Mouse (Mus musculus): Measurements from ENCODE around the gene Dcaf4. TPM values are rescaled to one million over a fixed set of nuclear protein-coding genes. Genes with fewer than 3 reads are reported as not detected.

Gene Dcaf4
- total RNA-seq (2014; rRNA removed; ENCODE audit: low replicate concordance) = 33.4 and 47.3 TPM in 2 replicates
- polyA plus RNA-seq (2015; fragmentation: Nextera tagmentation; extraction: Ambion mirVana) = 19.2 and 19.7 TPM in 2 replicates

DNA sequence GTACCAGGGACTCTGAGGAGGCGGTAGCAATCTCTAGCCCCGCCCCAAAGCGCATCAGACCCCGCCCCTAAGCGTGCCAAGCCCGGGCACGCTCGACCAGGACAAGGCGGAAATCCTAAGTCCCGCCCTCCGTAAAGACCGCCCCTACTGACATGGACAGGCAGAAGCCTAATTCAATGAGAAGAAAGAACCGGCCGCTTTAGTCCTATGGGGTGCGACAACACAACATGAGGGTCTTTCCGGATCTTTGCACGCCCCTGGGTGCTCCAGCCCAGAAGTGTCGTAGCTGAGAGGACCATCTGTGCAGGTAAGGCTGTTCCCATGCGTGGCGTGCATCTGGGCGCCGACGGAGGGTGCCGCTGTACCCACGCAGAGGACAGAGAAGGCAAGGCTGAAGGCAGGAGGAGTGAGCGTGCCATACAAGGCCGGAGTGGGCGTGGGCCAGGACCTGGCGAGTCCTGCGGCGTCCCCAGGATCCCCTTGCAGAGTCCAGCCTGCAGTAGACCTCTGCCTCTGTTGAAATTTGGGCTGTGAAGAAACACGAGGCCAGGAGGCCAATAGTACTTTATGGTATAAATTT, at the start of gene Dcaf4:
TSS of gene Dcaf4 (plus strand) at position 156 of the 580 bp plus-strand sequence.
- peak within 1 kb of the TSS; percentile 70 for H3K4me3 ChIP-seq (ENCODE audit: low read depth, low read length)
- H3K27me3 ChIP-seq (ENCODE audit: control insufficient read depth, insufficient read depth, low read length) = no peaks in the 10 kb centered on the region
- peaks cover 6% of the 10 kb centered on the region; the same call in 1 of the 2 replicates for H3K4me1 ChIP-seq (ENCODE audit: control insufficient read depth, insufficient read depth)
- WGBS = 0% methylated on average over 32 of the region's 32 CpGs
- no peaks in the 10 kb centered on the region for H3K36me3 ChIP-seq (replicated peaks; ENCODE audit: control insufficient read depth, insufficient read depth, low read length)
- peak; percentile 97 for ATAC-seq (ENCODE audit: insufficient read depth, low read depth)
- H3K27ac ChIP-seq (ENCODE audit: low read depth) = peak within 1 kb of the TSS; percentile 68
- H3K9ac ChIP-seq (replicated peaks; ENCODE audit: low read depth, low read length) = peak within 1 kb of the TSS; percentile 43
- TF ChIP-seq CTCF (IDR thresholded peaks at IDR 0.05; ENCODE audit: low read depth) (peak; percentile 12; the same call in 1 of the 2 replicates), EP300 (IDR thresholded peaks at IDR 0.05; ENCODE audit: low read depth) (no peak)
- no peaks in the 10 kb centered on the region for H3K9me3 ChIP-seq (replicated peaks; ENCODE audit: control insufficient read depth, low read length)
- peak; percentile 94 for DNase-seq (ENCODE audit: low spot score)
- H3K4me2 ChIP-seq (ENCODE audit: low read depth, low read length) = peak within 1 kb of the TSS; percentile 69

DNA sequence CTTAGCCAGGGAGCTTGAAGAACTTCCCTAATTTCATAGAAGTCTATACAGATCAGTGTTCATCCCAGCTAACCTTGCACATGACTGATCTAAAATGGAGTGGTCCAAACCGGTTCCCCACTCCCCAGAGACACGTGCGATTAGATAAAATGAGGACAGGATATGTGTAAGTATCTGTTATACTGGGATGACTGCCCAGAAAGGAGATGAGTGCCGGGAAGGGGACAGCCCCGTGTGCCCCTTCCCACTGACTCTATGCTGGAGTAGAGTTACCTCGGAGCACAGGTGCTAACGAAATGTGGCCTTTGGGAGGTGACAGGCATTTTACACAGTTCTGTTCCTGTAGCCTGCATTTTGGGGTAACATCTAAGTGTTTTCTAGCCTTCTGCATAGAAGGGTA, 48.5 kb upstream of the Dcaf4 start:
- H3K4me1 ChIP-seq (ENCODE audit: control insufficient read depth, insufficient read depth) = peaks cover 23% of the 10 kb centered on the region
- no peak overlapping the region for H3K27ac ChIP-seq (ENCODE audit: low read depth)
- no peak overlapping the region for H3K9ac ChIP-seq (replicated peaks; ENCODE audit: low read depth, low read length)
- no peaks in the 10 kb centered on the region for H3K9me3 ChIP-seq (replicated peaks; ENCODE audit: control insufficient read depth, low read length)
- DNase-seq (ENCODE audit: low spot score) (no peak), ATAC-seq (ENCODE audit: insufficient read depth, low read depth) (no peak)
- 17% methylated on average over 7 of the region's 7 CpGs for WGBS
- H3K4me3 ChIP-seq (ENCODE audit: low read depth, low read length) = no peak overlapping the region
- TF ChIP-seq CTCF (IDR thresholded peaks at IDR 0.05; ENCODE audit: low read depth) (no peak), EP300 (IDR thresholded peaks at IDR 0.05; ENCODE audit: low read depth) (no peak)
- H3K36me3 ChIP-seq (replicated peaks; ENCODE audit: control insufficient read depth, insufficient read depth, low read length) = no peaks in the 10 kb centered on the region
- H3K4me2 ChIP-seq (ENCODE audit: low read depth, low read length) = no peak overlapping the region
- H3K27me3 ChIP-seq (ENCODE audit: control insufficient read depth, insufficient read depth, low read length) = no peaks in the 10 kb centered on the region

DNA sequence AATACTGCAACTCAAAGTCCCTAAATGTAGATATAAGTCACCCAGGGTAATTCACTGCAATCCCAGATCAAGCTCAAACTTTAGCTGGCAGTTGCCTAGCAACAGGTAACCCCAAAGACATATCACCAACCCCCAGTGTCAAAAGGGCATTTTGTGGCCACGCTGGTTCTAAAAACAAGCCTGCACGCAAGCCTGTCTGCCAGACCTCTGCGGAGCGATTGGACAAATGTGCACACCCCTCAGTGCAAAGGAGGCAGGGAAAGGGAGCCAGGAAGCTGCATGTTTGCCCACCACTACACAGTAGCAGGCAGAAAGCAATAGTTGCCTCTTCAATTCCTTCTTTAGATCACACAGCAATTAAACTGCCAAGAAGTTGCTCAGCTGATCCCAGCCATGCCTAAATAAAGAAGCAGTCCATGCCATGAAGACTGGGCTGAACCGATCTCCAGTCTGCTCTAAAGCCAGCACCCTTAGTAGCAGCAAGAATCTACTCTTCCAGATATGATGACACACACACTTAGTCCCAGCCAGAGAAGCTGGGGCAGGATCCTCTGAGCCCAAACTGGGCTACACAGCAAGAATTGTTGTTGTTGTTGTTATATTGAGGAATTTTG, 46.2 kb upstream of the Dcaf4 start:
- DNase-seq (ENCODE audit: low spot score) (no peak), ATAC-seq (ENCODE audit: insufficient read depth, low read depth) (no peak)
- Histone ChIP-seq H3K27ac (ENCODE audit: low read depth) (peak overlapping the region; percentile 46; the same call in 1 of the 2 replicates), H3K9ac (replicated peaks; ENCODE audit: low read depth, low read length) (no peak overlapping the region), H3K4me2 (ENCODE audit: low read depth, low read length) (peak overlapping the region; percentile 11; the same call in 1 of the 2 replicates), H3K4me3 (ENCODE audit: low read depth, low read length) (no peak overlapping the region), H3K27me3 (ENCODE audit: control insufficient read depth, insufficient read depth, low read length) (no peaks in the 10 kb centered on the region), H3K9me3 (replicated peaks; ENCODE audit: control insufficient read depth, low read length) (no peaks in the 10 kb centered on the region), H3K36me3 (replicated peaks; ENCODE audit: control insufficient read depth, insufficient read depth, low read length) (no peaks in the 10 kb centered on the region), H3K4me1 (ENCODE audit: control insufficient read depth, insufficient read depth) (peaks cover 19% of the 10 kb centered on the region)
- TF ChIP-seq EP300 (IDR thresholded peaks at IDR 0.05; ENCODE audit: low read depth) (no peak), CTCF (IDR thresholded peaks at IDR 0.05; ENCODE audit: low read depth) (no peak)
- 28% methylated on average over 5 of the region's 5 CpGs for WGBS

DNA sequence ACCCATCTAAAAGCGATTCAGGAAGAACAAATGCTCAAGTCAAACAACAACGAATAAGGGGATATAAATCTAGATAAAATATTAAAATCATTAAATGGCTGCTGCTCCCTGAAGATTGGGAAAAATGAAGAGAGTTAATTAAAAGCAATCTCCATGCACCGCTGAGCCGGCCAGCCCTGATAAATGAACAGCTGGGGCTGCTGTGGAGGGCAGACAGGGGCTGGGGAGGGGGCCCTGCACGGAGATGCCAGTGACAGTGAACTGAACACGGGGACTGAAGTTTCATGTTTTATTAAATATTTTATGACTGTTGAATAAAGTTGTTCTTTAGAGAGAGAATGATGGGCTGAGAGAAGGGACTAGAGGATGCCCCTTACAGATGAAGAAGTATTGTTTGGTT, 44.8 kb upstream of the Dcaf4 start:
- DNase-seq (ENCODE audit: low spot score) (no peak), ATAC-seq (ENCODE audit: insufficient read depth, low read depth) (no peak)
- Histone ChIP-seq H3K9me3 (replicated peaks; ENCODE audit: control insufficient read depth, low read length) (no peaks in the 10 kb centered on the region), H3K4me2 (ENCODE audit: low read depth, low read length) (no peak overlapping the region), H3K27ac (ENCODE audit: low read depth) (no peak overlapping the region), H3K9ac (replicated peaks; ENCODE audit: low read depth, low read length) (no peak overlapping the region), H3K27me3 (ENCODE audit: control insufficient read depth, insufficient read depth, low read length) (no peaks in the 10 kb centered on the region), H3K36me3 (replicated peaks; ENCODE audit: control insufficient read depth, insufficient read depth, low read length) (no peaks in the 10 kb centered on the region), H3K4me3 (ENCODE audit: low read depth, low read length) (no peak overlapping the region), H3K4me1 (ENCODE audit: control insufficient read depth, insufficient read depth) (peaks cover 19% of the 10 kb centered on the region)
- 60% methylated on average over 6 of the region's 6 CpGs for WGBS
- no peak for TF ChIP-seq EP300 (IDR thresholded peaks at IDR 0.05; ENCODE audit: low read depth)
- TF ChIP-seq CTCF (IDR thresholded peaks at IDR 0.05; ENCODE audit: low read depth) = no peak

DNA sequence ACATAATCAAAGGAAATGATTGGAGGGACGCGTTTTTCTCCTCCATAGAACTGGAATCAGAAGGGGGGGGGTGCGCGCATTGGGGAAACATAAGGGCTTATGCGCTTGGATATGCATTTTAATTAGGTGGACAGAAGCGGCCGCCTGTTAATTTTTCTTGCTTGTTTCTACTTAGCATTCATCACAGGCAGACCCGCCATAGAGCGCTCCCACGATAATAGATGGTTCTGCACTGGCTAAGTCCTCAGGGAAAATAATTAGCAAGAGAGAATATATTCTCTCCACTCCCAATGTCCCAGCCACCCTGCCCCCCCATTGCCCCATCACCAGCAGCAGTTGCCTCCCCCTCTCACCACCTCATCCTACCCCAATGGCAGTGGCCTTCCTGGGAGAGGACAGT, 44.0 kb upstream of the Dcaf4 start:
- no peak overlapping the region for H3K27ac ChIP-seq (ENCODE audit: low read depth)
- WGBS = 92% methylated on average over 10 of the region's 10 CpGs
- H3K9ac ChIP-seq (replicated peaks; ENCODE audit: low read depth, low read length) = no peak overlapping the region
- no peak for ATAC-seq (ENCODE audit: insufficient read depth, low read depth)
- no peak overlapping the region for H3K4me3 ChIP-seq (ENCODE audit: low read depth, low read length)
- no peak for DNase-seq (ENCODE audit: low spot score)
- no peaks in the 10 kb centered on the region for H3K27me3 ChIP-seq (ENCODE audit: control insufficient read depth, insufficient read depth, low read length)
- H3K9me3 ChIP-seq (replicated peaks; ENCODE audit: control insufficient read depth, low read length) = no peaks in the 10 kb centered on the region
- H3K4me2 ChIP-seq (ENCODE audit: low read depth, low read length) = no peak overlapping the region
- no peak for TF ChIP-seq EP300 (IDR thresholded peaks at IDR 0.05; ENCODE audit: low read depth)
- no peaks in the 10 kb centered on the region for H3K36me3 ChIP-seq (replicated peaks; ENCODE audit: control insufficient read depth, insufficient read depth, low read length)
- H3K4me1 ChIP-seq (ENCODE audit: control insufficient read depth, insufficient read depth) = peaks cover 14% of the 10 kb centered on the region

All from heart, postnatal 0 days (tissue).